In genomic region chr5:21517562-21517961, GRCm38 (mm10) we compare ENCODE assay signal across 19 mouse cellular contexts. TPM values are rescaled to one million over a fixed set of nuclear protein-coding genes. Genes with fewer than 3 reads are reported as not detected.
DNase-seq lines count a peak whose midpoint lies in the region; ATAC-seq and TF ChIP-seq lines count a peak whose summit lies in the region.
"Had no signal": no experiment of that assay in that cellular context is flagged by ENCODE, and none has a peak within 500 bp of the region (broad histone marks: within the 10 kb centered on the region; RNA-seq: fewer than 3 reads in every experiment).

No protein-coding gene starts in this region.

- no peak for TF ChIP-seq CTCF in liver, adult 2 months (IDR thresholded peaks at IDR 0.05; ENCODE audit: low read depth, low read length)

- H3K9ac ChIP-seq in liver, adult 2 months (ENCODE audit: low read depth, low read length) = no peak overlapping the region
- no peak overlapping the region for H3K9ac ChIP-seq in forebrain, embryonic 15.5 days (replicated peaks)
- H3K9ac ChIP-seq: embryonic facial prominence, embryonic 15.5 days; liver, embryonic 12.5 days had no signal

- no peaks in the 10 kb centered on the region for H3K4me1 ChIP-seq in liver, adult 2 months (ENCODE audit: control insufficient read depth, insufficient read depth, low read length)
- no peaks in the 10 kb centered on the region for H3K4me1 ChIP-seq in forebrain, embryonic 15.5 days
- H3K4me1 ChIP-seq: liver, embryonic 12.5 days had no signal

- TF ChIP-seq POLR2A in liver, adult 2 months (IDR thresholded peaks at IDR 0.05; ENCODE audit: extremely low read depth, insufficient read depth, low read length) = no peak

- 92% methylated on average over 2 of the region's 2 CpGs for WGBS in liver, adult 2 months
- 85% methylated on average over 2 of the region's 2 CpGs for WGBS in forebrain, embryonic 15.5 days

- H3K4me3 ChIP-seq in liver, adult 2 months (ENCODE audit: insufficient read depth, low read depth, low read length) = no peak overlapping the region
- H3K4me3 ChIP-seq in forebrain, embryonic 15.5 days = no peak overlapping the region
- H3K4me3 ChIP-seq: embryonic facial prominence, embryonic 15.5 days; liver, embryonic 12.5 days had no signal

- DNase-seq in liver, adult 2 months (ENCODE audit: extremely low read depth, low read depth, low spot score) = peak; percentile 31
- DNase-seq in liver = no peak
- peak; percentile 22 for DNase-seq in CD4-positive helper T cell, adult 2 months (ENCODE audit: low read depth, low spot score)
- peak; percentile 3 for DNase-seq in naive thymus-derived CD4-positive, alpha-beta T cell, adult 2 months (ENCODE audit: low read depth)
- no peak for DNase-seq in thymus, postnatal 14 days
- DNase-seq in gastrocnemius, postnatal 10 days = no peak
- DNase-seq: adrenal gland, postnatal 25 days; cerebellum, adult 11 months; gastrocnemius, postnatal 25 days; kidney, postnatal 14 days; lung, postnatal 10 days; right cerebral cortex, postnatal 4 days; thymus, adult 18-20 months had no signal

- no peaks in the 10 kb centered on the region for H3K79me2 ChIP-seq in liver, adult 2 months (ENCODE audit: control insufficient read depth, insufficient read depth, low read length)

- no peak overlapping the region for H3K4me2 ChIP-seq in forebrain, embryonic 15.5 days (replicated peaks)
- H3K4me2 ChIP-seq: embryonic facial prominence, embryonic 15.5 days; liver, embryonic 12.5 days had no signal

- ATAC-seq in granulocyte monocyte progenitor cell, adult 5-6 weeks (replicated peaks; ENCODE audit: poor library complexity, severe bottlenecking) = peak; percentile 95
- no peak for ATAC-seq in forebrain, embryonic 15.5 days (replicated peaks)
- ATAC-seq: hindbrain, postnatal 0 days; liver, embryonic 12.5 days had no signal

- H3K27ac ChIP-seq in liver, adult 2 months (replicated peaks; ENCODE audit: insufficient read depth, low read depth, low read length) = no peak overlapping the region
- no peak overlapping the region for H3K27ac ChIP-seq in forebrain, embryonic 15.5 days (replicated peaks)
- H3K27ac ChIP-seq: embryonic facial prominence, embryonic 15.5 days; hindbrain, postnatal 0 days; liver, embryonic 12.5 days had no signal

- no peaks in the 10 kb centered on the region for H3K36me3 ChIP-seq in liver, adult 2 months (ENCODE audit: control insufficient read depth, insufficient read depth, low read length)
- H3K36me3 ChIP-seq in forebrain, embryonic 15.5 days = no peaks in the 10 kb centered on the region
- H3K36me3 ChIP-seq: embryonic facial prominence, embryonic 15.5 days; liver, embryonic 12.5 days had no signal

- H3K9me3 ChIP-seq in forebrain, embryonic 15.5 days = no peaks in the 10 kb centered on the region
- H3K9me3 ChIP-seq: embryonic facial prominence, embryonic 15.5 days; liver, embryonic 12.5 days had no signal

- H3K27me3 ChIP-seq in liver, adult 2 months (ENCODE audit: control insufficient read depth, insufficient read depth, low read length) = no peaks in the 10 kb centered on the region
- no peaks in the 10 kb centered on the region for H3K27me3 ChIP-seq in forebrain, embryonic 15.5 days
- H3K27me3 ChIP-seq: embryonic facial prominence, embryonic 15.5 days; liver, embryonic 12.5 days had no signal

RNA-seq across cellular contexts. Expression of gene Lrrc17, which starts 25.8 kb away (rescaled TPM):
- 0.13 and 0.37 TPM in 2 replicates for total RNA-seq in liver, adult 2 months (2014; rRNA removed)
- 0.05 and 0.10 TPM in 2 replicates for polyA plus RNA-seq in liver, adult 2 months (2012; rRNA removed)
- not detected in 2 replicates for total RNA-seq in granulocyte monocyte progenitor cell, adult 5-6 weeks (2014; fragmentation: Nextera tagmentation)
- not detected in 2 replicates for total RNA-seq in granulocyte monocyte progenitor cell, adult 5-6 weeks (2017)
- total RNA-seq in gastrocnemius, postnatal 10 days (2021) = 10 to 100 TPM; 23.3 to 28.8 TPM
- 2.6 and 2.7 TPM in 2 replicates for polyA plus RNA-seq in forebrain, embryonic 15.5 days (2015; fragmentation: Nextera tagmentation; extraction: Ambion mirVana)
- polyA plus RNA-seq: cortical plate, adult 2 months had no signal

Comparison
In these comparisons a context has a peak if more than half of its experiments do, and no peak if none do; other contexts are left out.
1. DNase-seq: peak in liver, adult 2 months (single experiment), CD4-positive helper T cell, adult 2 months (single experiment) and naive thymus-derived CD4-positive, alpha-beta T cell, adult 2 months (single experiment); none in liver (single experiment), thymus, postnatal 14 days (single experiment) and gastrocnemius, postnatal 10 days (single experiment).
2. RNA of gene Lrrc17, which starts 25.8 kb away (total RNA-seq): 23.3 to 28.8 TPM in gastrocnemius, postnatal 10 days; 0.13 to 0.37 TPM in liver, adult 2 months and not detected in granulocyte monocyte progenitor cell, adult 5-6 weeks; every median in the first group is over 10 times any median in the second.